Mouse (Mus musculus) large intestine, adult 2 months (tissue): ENCODE results near the gene Bnipl. TPM values are rescaled to one million over a fixed set of nuclear protein-coding genes. Genes with fewer than 3 reads are reported as not detected.
"Not testable (repeated sequence)": the region's sequence is repeated elsewhere in the genome, so short reads cannot be mapped to it uniquely, and the experiment has no call there.

Experiments used
- DNase-seq: peaks from one replicate; pipeline ENCODE4 v3.0.0-alpha.2; 2012; ENCODE audit warnings: low read depth, low spot score
- WGBS: fragments of 180-500 bp; shearing (Covaris S2); methylation state at CpG from one replicate; pipeline ENCODE4 v1.1.7; 2018; 5-methylcytosine and 5-hydroxymethylcytosine counted together
- polyA plus RNA-seq: library from polyadenylated mRNA; depleted of rRNA; stranded (reverse); fragments of >200 nt; gene quantifications from 2 replicates; pipeline ENCODE4 v1.2.3, GENCODE M21; 2012; rRNA removed

The Bnipl gene
- polyA plus RNA-seq, 1 experiment, result 0.24 TPM

- DNase-seq, result no peak
These were observed 32.4 kb downstream of the Bnipl start for GRCm38 (mm10) chr3:95218466-95219137.

GRCm38 (mm10) chr3:95217255-95218134, 33.5 kb downstream of the Bnipl start, which contains the start of gene Gabpb2:
Gabpb2 (minus strand) TSS chr3:95217916.
- under 1% methylated on average over 56 of the region's 56 CpGs for WGBS

More at GRCm38 (mm10) chr3:95218466-95219137, 32.4 kb downstream of the Bnipl start:
- 70% methylated on average over 6 of the region's 6 CpGs for WGBS

GRCm38 (mm10) chr3:95216655-95217254, 34.2 kb downstream of the Bnipl start:
- DNase-seq, result no peak
- WGBS, result 2% methylated on average over 4 of the region's 4 CpGs

More at GRCm38 (mm10) chr3:95217255-95218134, 33.5 kb downstream of the Bnipl start, which contains the start of gene Gabpb2:
- DNase-seq, result peak; percentile 65

GRCm38 (mm10) chr3:95213609-95213975, 37.4 kb downstream of the Bnipl start:
- no peak for DNase-seq
- 96% methylated on average over 1 of the region's 1 CpGs for WGBS

GRCm38 (mm10) chr3:95212889-95213608, 37.9 kb downstream of the Bnipl start:
- not testable (repeated sequence) for DNase-seq
- 85% methylated on average over 10 of the region's 10 CpGs for WGBS

- DNase-seq, result no peak
- 58% methylated on average over 2 of the region's 2 CpGs for WGBS
These were observed 40.4 kb downstream of the Bnipl start for GRCm38 (mm10) chr3:95210585-95210984.

- 76% methylated on average over 4 of the region's 4 CpGs for WGBS
- DNase-seq, result no peak
These were observed 42.7 kb downstream of the Bnipl start for GRCm38 (mm10) chr3:95208286-95208685.

- no peak for DNase-seq
- 93% methylated on average over 6 of the region's 6 CpGs for WGBS
These were observed 47.1 kb downstream of the Bnipl start for GRCm38 (mm10) chr3:95203880-95204279.

GRCm38 (mm10) chr3:95200562-95200961, 50.4 kb downstream of the Bnipl start:
- no peak for DNase-seq
- WGBS, result 89% methylated on average over 2 of the region's 2 CpGs

- WGBS, result 73% methylated on average over 7 of the region's 7 CpGs
- DNase-seq, result no peak
These were observed 50.9 kb downstream of the Bnipl start for GRCm38 (mm10) chr3:95200132-95200531.

GRCm38 (mm10) chr3:95199101-95199500, 51.9 kb downstream of the Bnipl start:
- DNase-seq, result no peak
- WGBS, result 82% methylated on average over 1 of the region's 1 CpGs

GRCm38 (mm10) chr3:95195772-95196171, 55.2 kb downstream of the Bnipl start:
- DNase-seq, result no peak
- 58% methylated on average over 2 of the region's 2 CpGs for WGBS

GRCm38 (mm10) chr3:95194721-95195135, 56.3 kb downstream of the Bnipl start:
- WGBS, result 50% methylated on average over 6 of the region's 6 CpGs
- DNase-seq, result no peak

Other genes with a start within 250 kb of the Bnipl start
- gene Zfp687, start 235.7 kb downstream of the Bnipl start, polyA plus RNA-seq, result 13.3 and 19.3 TPM in 2 replicates
- 138 and 153 TPM in 2 replicates for gene Psmd4, start 208.6 kb downstream of the Bnipl start, polyA plus RNA-seq
- 12.1 and 15.6 TPM in 2 replicates for gene Pip5k1a, start 144.3 kb downstream of the Bnipl start, polyA plus RNA-seq
- 38.7 and 48.3 TPM in 2 replicates for gene Vps72, start 140.2 kb downstream of the Bnipl start, polyA plus RNA-seq
- 0.71 and 0.73 TPM in 2 replicates for gene Tmod4, start 126.7 kb downstream of the Bnipl start, polyA plus RNA-seq
- gene Scnm1, start 117.2 kb downstream of the Bnipl start, polyA plus RNA-seq, result 45.6 and 51.2 TPM in 2 replicates
- 7.6 and 7.7 TPM in 2 replicates for gene Lysmd1, start 117.1 kb downstream of the Bnipl start, polyA plus RNA-seq
- gene Tnfaip8l2, start 108.8 kb downstream of the Bnipl start, polyA plus RNA-seq, result 30.8 and 46.2 TPM in 2 replicates
- gene Sema6c, start 90.7 kb downstream of the Bnipl start, polyA plus RNA-seq, result 1.4 and 2.6 TPM in 2 replicates
- 9.2 and 16.1 TPM in 2 replicates for gene Gabpb2, start 33.3 kb downstream of the Bnipl start, polyA plus RNA-seq
- 67.2 and 80.0 TPM in 2 replicates for gene Cdc42se1, start 22.5 kb downstream of the Bnipl start, polyA plus RNA-seq
- gene Mllt11, start 19.0 kb downstream of the Bnipl start, polyA plus RNA-seq, result 18.9 and 21.6 TPM in 2 replicates
- gene Gm128, start 9.6 kb downstream of the Bnipl start, polyA plus RNA-seq, result 0.05 TPM in 2 replicates
- gene Mindy1, start 30.2 kb upstream of the Bnipl start, polyA plus RNA-seq, result 71.9 and 82.6 TPM in 2 replicates
- 15.7 and 18.8 TPM in 2 replicates for gene Prune1, start 30.9 kb upstream of the Bnipl start, polyA plus RNA-seq
- 0.84 and 1.1 TPM in 2 replicates for gene Anxa9, start 56.0 kb upstream of the Bnipl start, polyA plus RNA-seq
- 76.3 and 101 TPM in 2 replicates for gene Cers2, start 63.6 kb upstream of the Bnipl start, polyA plus RNA-seq
- gene Setdb1, start 106.0 kb upstream of the Bnipl start, polyA plus RNA-seq, result 9.8 and 13.4 TPM in 2 replicates
- not detected in 2 replicates for gene 4930558C23Rik, start 151.6 kb upstream of the Bnipl start, polyA plus RNA-seq
- 15.8 and 23.9 TPM in 2 replicates for gene Arnt, start 183.2 kb upstream of the Bnipl start, polyA plus RNA-seq
- 2.7 and 3.3 TPM in 2 replicates for gene Ctsk, start 248.1 kb upstream of the Bnipl start, polyA plus RNA-seq